Mouse (Mus musculus) frontal cortex, postnatal 36 days (tissue): ENCODE measurements around the gene Neb.
A peak's percentile ranks its signal among the peaks of the same experiment; 100 is the strongest.

ENCODE experiments used
- DNase-seq, 2 experiments: peaks; one replicate each; pipeline ENCODE4 v3.0.0; 2022; ENCODE audit warnings: low spot score in 2 of 2

Gene Neb

DNA sequence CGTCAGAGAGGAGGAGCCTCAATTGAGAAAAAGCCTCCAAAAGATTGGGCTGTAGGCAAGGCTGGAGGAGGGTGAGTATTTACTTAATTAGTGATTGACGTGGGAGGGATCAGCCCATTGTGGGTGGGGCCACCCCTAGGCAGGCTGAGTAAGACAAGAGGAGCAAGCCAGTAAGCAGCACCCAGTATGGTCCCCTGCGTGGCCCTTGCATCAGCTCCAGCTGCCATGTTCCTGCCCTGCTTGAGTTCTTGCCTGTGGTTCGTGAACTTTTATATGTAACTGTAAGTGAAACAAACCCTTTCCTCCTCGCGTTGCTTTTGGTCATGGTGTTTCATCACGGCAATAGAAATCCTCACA lies at the start of gene Neb:
Gene Neb (minus strand): TSS at position 27 of the 357 bp plus-strand sequence.
- DNase-seq = no peak

- DNase-seq = no peak
These were observed 49.1 kb upstream of the Neb start for GRCm38 (mm10) chr2:52427383-52427782.

DNA sequence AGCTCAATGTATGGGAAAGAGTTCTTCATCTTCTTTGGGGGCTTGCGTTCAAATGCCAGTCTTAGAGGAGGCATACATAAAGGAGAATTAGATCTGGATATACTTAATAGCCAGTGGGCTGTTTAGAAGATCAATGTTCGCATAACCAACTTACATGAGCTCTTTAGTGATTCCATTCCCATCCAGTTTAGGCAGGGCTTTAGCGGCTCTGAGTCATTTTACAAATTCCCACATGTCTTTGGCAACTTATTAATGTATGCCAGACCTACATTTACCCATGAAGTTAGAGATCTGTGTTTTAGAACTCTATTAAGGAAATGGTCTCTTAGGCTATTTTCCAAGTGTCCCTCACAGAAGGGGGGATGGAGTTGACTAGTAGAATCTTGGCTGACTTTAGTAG lies 47.8 kb upstream of the Neb start:
- DNase-seq = no peak

DNA sequence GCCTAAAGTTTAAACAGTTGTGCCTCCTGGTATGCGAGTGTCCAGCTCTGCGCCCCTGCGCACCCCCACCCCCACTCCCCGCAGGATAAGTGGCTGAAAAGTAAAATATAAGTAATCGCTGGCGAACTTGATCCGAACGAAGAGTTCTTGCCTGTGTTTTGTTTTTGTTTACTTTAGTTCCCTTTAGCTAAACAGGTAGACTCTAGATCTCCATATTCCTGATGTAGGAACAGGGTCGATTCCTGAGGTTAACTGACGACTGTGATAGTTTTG lies 47.2 kb upstream of the Neb start:
- DNase-seq = no peak

GRCm38 (mm10) chr2:52424747-52425522 lies 46.7 kb upstream of the Neb start, which contains the start of gene Arl5a:
Gene Arl5a, minus strand, starts transcription at chr2:52424901.
- peak; percentile 92 to 98 for DNase-seq

GRCm38 (mm10) chr2:52424248-52424728 lies 46.0 kb upstream of the Neb start:
- DNase-seq = peak in 1 of 2 experiments; percentile 58

DNA sequence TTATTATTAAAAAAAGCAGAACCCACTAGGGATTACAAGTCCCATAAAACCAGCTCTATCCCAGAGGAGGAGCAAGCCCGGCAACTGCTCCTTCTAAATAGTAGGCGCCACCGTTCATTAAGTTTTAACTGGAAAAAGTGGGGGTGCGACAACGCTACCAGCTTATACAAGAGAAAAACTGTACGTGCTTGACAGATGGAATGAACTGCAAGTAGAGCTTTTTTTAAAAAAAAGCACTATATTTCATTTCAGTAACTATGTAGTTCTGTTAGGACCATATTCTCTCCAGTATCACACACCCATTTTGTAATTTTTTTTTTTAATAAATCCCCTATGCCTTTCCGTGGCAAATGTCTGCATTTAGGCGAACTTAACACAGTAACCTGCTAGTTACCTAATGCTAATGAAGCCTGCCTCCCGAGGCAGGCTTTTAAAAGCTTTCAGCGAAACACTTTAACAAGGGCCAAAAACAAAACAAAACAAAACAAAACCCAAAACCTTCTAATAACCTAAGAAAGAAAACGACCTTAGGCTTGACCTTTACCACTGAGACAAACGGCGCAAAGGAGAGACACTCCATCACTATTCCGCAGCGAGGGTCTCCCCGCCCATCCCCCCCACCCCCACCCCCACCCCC lies 45.5 kb upstream of the Neb start:
- DNase-seq = no peak

DNA sequence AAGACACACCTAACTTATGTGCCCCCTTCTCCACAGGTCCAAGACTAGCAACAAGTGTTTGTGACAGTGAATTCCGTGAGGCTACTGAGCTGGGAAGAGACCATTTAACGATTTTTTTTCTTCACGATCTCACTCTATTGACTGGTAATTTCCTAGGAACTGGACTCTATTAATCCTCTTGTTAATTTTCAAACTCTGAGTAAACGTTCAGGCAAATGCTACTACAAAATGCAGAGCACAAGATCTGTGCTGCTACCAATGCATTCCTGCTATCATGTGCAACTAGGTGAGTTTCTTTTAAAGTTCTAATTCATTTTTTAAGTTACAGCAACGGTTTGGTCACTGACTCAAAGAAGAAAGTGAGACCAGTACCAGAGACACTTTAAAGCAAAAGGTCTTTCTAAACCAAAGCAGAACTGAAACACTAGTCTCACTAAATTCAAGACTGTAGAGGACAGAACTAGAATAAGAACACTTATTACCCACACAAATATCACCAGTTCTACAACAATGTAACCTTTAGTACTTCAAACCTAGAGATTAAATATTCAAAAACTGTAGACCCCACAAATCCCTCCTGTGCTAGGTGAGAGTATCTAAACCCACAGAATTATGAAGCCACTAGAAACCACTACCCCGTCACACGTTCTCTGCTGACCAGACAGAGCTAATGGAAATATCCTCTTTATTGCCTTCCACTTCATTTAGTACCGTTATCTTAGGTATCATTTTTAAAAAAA lies 44.8 kb upstream of the Neb start:
- DNase-seq = no peak

GRCm38 (mm10) chr2:52421197-52421596 lies 42.9 kb upstream of the Neb start:
- DNase-seq = no peak

DNA sequence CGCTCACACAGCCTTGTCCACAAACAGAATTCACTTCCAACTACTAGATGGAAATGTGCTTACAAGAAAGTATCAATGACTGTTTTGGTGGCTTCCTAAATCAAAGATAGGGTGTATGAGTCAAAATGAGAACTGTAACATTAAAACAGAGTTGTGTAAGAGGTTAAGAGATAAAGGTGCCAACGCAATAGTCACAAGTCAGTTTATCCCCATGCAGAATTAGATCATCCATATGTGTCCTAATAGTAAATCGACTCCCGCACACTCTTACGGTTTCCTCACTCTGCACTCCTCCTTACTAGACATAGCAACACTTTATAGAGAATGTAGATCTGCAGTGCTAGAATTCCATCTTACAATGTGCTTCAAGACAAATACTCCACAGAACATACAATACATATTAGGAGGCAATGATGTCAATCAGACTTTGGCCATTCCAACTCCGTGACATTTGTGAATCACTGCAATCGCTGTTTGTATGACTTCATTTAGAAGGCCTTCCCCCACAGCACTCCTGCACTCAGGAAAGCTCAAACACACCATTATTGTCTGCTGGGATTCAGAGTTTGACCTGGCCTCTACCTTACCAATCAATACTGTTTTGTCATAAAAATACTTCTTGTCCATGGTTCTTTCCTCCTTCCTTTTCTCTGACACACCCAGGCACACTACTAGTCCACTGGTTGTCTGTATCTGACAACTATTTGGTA lies 41.9 kb upstream of the Neb start:
- DNase-seq = no peak

GRCm38 (mm10) chr2:52419295-52419694 lies 41.0 kb upstream of the Neb start:
- no peak for DNase-seq

DNA sequence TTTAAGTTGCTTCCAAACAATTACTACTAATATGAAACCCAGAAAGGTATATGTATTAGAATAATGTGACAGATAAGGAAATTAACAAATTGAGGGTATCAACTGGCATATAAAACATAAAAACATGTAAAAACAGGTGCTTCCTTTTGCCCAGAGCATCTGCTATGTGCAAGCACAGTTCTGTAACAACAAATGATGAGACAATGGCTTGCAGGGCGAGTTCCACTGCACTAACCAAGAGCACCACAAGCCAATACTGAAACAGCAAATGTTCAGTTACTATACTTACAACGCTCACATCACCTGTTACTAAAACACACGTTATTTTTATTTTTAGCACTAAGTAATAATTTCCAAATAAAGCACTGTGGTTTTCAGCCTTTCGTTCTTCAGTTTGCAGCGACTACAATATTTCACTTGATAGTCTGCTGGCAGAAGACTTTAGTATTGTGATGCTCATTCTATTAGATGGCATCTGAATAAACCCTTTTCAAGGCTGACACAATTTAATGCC lies 34.3 kb upstream of the Neb start:
- no peak for DNase-seq

DNA sequence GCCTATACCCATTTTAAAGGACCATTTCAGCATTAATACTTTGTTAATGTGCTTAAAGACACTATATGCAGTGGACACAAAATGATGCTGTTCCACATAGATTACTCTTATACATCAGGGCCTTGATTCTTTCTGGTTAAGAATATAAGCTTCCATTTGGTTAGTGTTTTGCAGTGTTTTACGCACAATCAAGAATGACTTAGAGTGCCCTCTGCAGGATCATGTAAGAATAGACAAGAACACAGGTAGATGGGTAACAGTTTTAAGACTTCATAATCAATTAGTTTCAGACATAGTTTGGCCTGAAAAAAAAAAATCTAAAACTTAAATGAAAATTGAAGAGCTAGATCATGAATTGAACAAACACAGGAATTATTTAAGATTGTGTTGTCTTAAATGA lies 28.2 kb upstream of the Neb start:
- DNase-seq = no peak

GRCm38 (mm10) chr2:52405238-52405637 lies 27.0 kb upstream of the Neb start:
- DNase-seq = no peak

DNA sequence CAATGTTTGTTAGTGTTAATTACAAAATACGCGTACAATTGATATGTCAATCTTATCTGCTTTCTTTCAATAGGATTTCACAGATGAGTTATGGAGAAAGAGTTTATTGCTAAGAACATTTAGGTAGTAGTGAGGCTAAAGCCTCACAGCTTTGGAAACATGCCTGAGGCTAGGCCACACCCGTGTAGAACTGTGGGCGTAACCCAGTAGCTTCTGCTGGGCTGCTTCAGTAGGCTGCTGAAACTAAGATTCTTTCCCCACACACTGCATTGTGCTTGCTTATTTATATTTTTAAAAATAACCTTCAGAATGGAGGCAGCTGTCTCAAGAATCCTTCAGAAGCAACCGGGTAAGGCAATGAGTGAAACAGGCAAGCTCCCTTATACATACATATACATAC lies 16.3 kb upstream of the Neb start:
- DNase-seq = no peak

DNA sequence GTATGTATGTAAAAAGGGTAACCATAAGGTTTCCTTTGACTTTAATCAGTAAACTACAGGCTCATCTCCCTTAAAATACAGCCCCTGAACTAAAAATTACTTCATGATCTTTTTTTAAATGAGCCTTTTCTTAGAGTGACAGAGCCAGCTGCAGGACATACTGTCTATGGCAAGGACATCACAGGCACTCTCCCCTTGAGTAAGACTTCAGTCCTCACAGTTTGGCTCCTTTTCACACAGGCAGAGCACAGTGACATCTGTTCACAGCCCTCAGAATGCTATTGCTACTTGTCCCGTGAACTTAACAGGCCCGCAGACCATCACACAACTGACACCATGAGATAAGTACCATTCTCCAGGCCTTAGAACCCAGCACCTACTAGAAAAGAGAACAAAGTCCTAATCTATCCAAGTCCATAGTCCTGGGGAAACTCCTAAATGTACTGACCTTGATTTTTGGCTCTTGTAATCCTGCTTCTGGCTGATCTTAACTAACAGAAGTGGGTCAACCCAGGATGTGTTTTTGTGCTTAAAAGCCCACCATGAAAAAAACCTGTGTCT lies 12.2 kb upstream of the Neb start:
- no peak for DNase-seq

- DNase-seq = no peak
These were observed 11.7 kb upstream of the Neb start for GRCm38 (mm10) chr2:52389975-52390374.

DNA sequence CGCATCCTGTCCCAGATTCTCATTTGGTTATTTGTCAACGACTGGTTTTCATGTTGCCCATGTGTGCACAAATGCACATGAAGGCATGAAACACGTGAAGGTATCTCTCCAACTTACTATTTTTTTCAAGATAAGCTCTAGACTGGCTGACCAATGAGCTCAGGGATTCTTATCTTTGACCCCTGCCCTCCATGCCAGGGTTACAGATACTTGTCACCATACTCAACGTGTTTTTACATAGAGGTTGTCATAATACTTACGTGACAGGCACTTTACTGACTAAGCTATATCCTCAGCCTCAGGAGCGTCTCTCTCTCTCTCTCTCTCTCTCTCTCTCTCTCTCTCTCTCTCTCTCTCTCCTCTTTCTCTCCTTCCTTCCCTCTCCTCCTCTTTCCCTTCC lies 8.2 kb upstream of the Neb start:
- DNase-seq = no peak

GRCm38 (mm10) chr2:52386037-52386436 lies 7.8 kb upstream of the Neb start:
- no peak for DNase-seq

- no peak for DNase-seq
These were observed 581 bp upstream of the Neb start for GRCm38 (mm10) chr2:52378848-52379261.

- DNase-seq = no peak
These were observed 397 bp downstream of the Neb start for GRCm38 (mm10) chr2:52377706-52378447.
